Mouse (Mus musculus) limb, embryonic 12.5 days (tissue): Measurements from ENCODE around the gene Nepro. TPM values are rescaled to one million over a fixed set of nuclear protein-coding genes. Genes with fewer than 3 reads are reported as not detected.

Source experiments
- ATAC-seq: fragments of 200-750 bp; cut with Nextera tagmentation; 2 replicates; pipeline ENCODE4 v1.8.0; 2017; ENCODE audit warnings: low read depth, moderate TSS enrichment; ENCODE audit not compliant: insufficient number of reproducible peaks, insufficient read depth, low FRiP score, low TSS enrichment
- H3K27ac ChIP-seq: fragments of 300-500 bp; sonication (generic); 2 replicates; pipeline ENCODE4 v1.5.1; 2016; ENCODE audit warnings: mild to moderate bottlenecking, moderate library complexity
- H3K27me3 ChIP-seq: fragments of 300-500 bp; sonication (generic); 2 replicates; pipeline ENCODE4 v1.6.1; 2016; ENCODE audit warnings: mild to moderate bottlenecking, moderate library complexity
- H3K36me3 ChIP-seq: fragments of 300-500 bp; sonication (generic); 2 replicates; pipeline ENCODE4 v1.6.1; 2016; ENCODE audit warnings: mild to moderate bottlenecking, moderate library complexity
- H3K4me1 ChIP-seq: fragments of 300-500 bp; sonication (generic); replicated peaks from 2 replicates; pipeline ENCODE4 v1.6.1; 2016
- H3K4me2 ChIP-seq: fragments of 300-500 bp; sonication (generic); 2 replicates; pipeline ENCODE4 v1.6.1; 2016; ENCODE audit warnings: mild to moderate bottlenecking, moderate library complexity
- H3K4me3 ChIP-seq: fragments of 300-500 bp; sonication (generic); replicated peaks from 2 replicates; pipeline ENCODE4 v1.5.1; 2016; ENCODE audit warnings: mild to moderate bottlenecking
- H3K9ac ChIP-seq: fragments of 300-500 bp; sonication (generic); replicated peaks from 2 replicates; pipeline ENCODE4 v1.6.1; 2016; ENCODE audit warnings: mild to moderate bottlenecking, moderate library complexity
- H3K9me3 ChIP-seq: fragments of 300-500 bp; sonication (generic); 2 replicates; pipeline ENCODE4 v1.6.1; 2016; ENCODE audit warnings: mild to moderate bottlenecking, moderate library complexity
- WGBS: fragments of 180-500 bp; shearing (Covaris S2); methylation state at CpG from one replicate; pipeline ENCODE4 v1.1.7; 2016; 5-methylcytosine and 5-hydroxymethylcytosine counted together
- polyA plus RNA-seq: library from polyadenylated mRNA; unstranded; fragments of >200 nt; fragmentation: Nextera tagmentation; extraction: Ambion mirVana; gene quantifications from 2 replicates; pipeline ENCODE4 v1.2.1, GENCODE M21; 2016

Gene Nepro
- polyA plus RNA-seq, 1 experiment from 2014 or later = 12.8 TPM

DNA sequence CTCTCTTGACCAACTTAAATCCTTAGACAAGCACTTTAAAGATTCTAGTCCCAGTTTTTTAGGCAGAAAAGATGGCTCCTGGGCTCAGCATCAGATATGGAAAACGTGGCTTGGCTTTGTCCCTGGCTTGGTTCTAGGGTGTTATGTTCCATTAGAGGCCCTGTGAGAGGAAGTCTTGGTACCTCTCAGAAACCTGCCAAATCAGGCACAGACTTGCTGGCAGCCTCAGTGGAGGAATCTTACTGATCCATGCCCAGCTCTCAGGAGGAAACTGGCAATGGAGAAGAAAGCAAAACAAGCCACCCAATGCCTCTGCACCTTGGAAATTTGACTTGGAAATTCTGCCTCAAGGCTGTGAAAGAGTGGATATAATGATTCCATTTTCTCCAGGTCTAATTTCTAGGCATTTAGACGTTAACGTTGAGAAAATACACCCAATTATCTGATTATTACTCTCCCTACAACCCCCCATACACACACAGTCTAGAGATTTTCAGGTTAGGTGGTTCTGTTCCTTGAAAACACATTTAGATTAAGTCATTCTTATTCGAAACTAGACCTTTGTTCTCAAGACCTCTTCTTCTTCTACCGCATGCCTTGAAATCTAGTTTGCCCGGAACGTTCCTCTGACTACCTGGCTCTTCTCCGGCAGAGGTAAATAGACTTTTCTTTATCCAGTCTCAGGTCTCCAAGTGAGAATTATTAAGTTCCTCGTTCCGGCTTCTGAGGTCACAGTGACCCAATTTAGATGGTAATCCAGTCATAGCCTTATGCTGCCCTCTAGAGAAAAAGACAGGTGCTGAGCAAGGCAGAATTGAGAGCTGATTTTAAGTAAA lies 7.6 kb upstream of the Nepro start:
- ATAC-seq = no peak; the same call in 1 of the 2 replicates
- Histone ChIP-seq H3K4me3 (no peak overlapping the region), H3K9ac (no peak overlapping the region), H3K36me3 (peaks cover 8% of the 10 kb centered on the region), H3K9me3 (no peaks in the 10 kb centered on the region), H3K27me3 (no peaks in the 10 kb centered on the region), H3K27ac (peak overlapping the region; percentile 66), H3K4me1 (peaks cover 6% of the 10 kb centered on the region), H3K4me2 (no peak overlapping the region)
- 41% methylated on average over 10 of the region's 10 CpGs for WGBS

DNA sequence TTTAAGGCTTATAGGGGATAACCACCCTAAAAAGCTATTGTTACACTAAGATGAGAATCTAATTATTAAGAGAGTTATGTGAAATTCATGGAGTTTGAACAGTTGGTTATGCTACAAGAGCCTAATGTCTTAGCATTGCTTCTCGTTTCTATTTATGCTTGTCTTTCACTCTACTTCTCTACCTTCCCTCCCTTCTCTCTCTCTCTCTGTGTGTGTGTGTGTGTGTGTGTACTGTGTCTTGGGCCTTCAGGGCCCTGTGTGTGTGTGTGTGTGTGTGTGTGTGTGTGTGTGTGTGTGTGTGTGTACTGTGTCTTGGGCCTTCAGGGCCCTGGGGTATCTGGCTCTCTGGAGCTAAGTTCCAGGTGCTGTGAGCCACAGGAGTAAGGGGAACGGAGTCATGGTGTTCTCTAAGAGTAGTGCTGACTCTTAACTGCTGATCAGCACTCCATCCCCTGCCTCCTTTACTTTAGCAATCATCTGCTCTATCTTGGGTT lies 6.9 kb upstream of the Nepro start:
- no peaks in the 10 kb centered on the region for H3K9me3 ChIP-seq
- H3K9ac ChIP-seq = no peak overlapping the region
- peaks cover 6% of the 10 kb centered on the region for H3K4me1 ChIP-seq
- 73% methylated on average over 2 of the region's 2 CpGs for whole genome bisulfite sequencing
- H3K27me3 ChIP-seq = no peaks in the 10 kb centered on the region
- H3K36me3 ChIP-seq = peaks cover 8% of the 10 kb centered on the region
- no peak overlapping the region for H3K4me2 ChIP-seq
- ATAC-seq = no peak; the same call in 1 of the 2 replicates
- H3K27ac ChIP-seq = no peak overlapping the region
- H3K4me3 ChIP-seq = no peak overlapping the region

DNA sequence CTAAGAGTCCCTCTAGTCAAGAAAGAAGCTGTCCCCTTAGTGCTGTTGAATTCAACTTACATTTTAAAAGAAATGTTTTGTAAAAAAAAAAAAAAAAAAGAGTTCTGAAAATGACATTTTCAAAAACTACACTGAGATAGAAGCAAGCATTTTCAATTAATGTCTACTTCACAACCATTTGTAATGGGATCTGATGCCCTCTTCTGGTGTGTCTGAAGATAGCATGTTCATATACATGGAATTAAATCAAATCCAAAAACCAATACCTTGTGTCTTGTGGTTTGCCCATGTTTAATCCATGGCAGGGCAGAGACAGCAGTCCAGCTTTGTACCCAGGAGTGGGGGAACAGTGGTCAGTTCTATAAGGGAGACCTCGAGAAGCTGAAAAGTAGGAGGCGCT lies 6.3 kb upstream of the Nepro start:
- Histone ChIP-seq H3K27ac (no peak overlapping the region), H3K9ac (no peak overlapping the region), H3K4me2 (no peak overlapping the region), H3K36me3 (peaks cover 8% of the 10 kb centered on the region), H3K4me3 (no peak overlapping the region), H3K27me3 (no peaks in the 10 kb centered on the region), H3K9me3 (no peaks in the 10 kb centered on the region), H3K4me1 (peaks cover 9% of the 10 kb centered on the region)
- ATAC-seq = no peak
- 79% methylated on average over 2 of the region's 2 CpGs for WGBS

- peaks cover 15% of the 10 kb centered on the region for H3K4me1 ChIP-seq
- no peaks in the 10 kb centered on the region for H3K9me3 ChIP-seq
- no peak overlapping the region for H3K9ac ChIP-seq
- H3K4me2 ChIP-seq = no peak overlapping the region
- 80% methylated on average over 7 of the region's 7 CpGs for WGBS
- H3K27ac ChIP-seq = no peak overlapping the region
- H3K36me3 ChIP-seq = peaks cover 8% of the 10 kb centered on the region
- ATAC-seq = no peak
- H3K4me3 ChIP-seq = no peak overlapping the region
- H3K27me3 ChIP-seq = no peaks in the 10 kb centered on the region
These were observed 4.8 kb upstream of the Nepro start for GRCm38 (mm10) chr16:44719349-44719748.

DNA sequence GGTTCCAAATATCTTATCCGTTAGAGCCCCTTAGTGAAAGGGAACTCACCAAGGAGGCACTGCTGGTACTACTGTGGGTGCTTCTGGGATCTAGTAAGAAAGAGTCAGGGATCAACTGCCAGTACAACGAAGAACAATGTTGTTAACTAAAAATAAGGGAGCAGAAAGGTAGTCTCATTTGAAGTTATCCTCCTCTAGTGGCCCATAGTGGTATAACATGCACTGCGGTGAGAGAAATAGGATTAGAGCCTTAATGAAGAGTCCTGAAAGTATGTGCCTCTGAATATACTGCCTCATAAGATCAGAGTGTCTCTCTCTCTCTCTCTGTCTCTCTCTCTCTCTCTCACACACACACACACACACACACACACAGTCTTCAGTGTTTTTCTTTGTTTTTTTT lies 3.6 kb upstream of the Nepro start:
- peaks cover 19% of the 10 kb centered on the region for H3K4me1 ChIP-seq
- peaks cover 8% of the 10 kb centered on the region for H3K36me3 ChIP-seq
- WGBS = 72% methylated on average over 3 of the region's 3 CpGs
- no peak overlapping the region for H3K4me3 ChIP-seq
- no peak overlapping the region for H3K27ac ChIP-seq
- H3K27me3 ChIP-seq = no peaks in the 10 kb centered on the region
- no peak overlapping the region for H3K9ac ChIP-seq
- no peak overlapping the region for H3K4me2 ChIP-seq
- H3K9me3 ChIP-seq = no peaks in the 10 kb centered on the region
- ATAC-seq = no peak

DNA sequence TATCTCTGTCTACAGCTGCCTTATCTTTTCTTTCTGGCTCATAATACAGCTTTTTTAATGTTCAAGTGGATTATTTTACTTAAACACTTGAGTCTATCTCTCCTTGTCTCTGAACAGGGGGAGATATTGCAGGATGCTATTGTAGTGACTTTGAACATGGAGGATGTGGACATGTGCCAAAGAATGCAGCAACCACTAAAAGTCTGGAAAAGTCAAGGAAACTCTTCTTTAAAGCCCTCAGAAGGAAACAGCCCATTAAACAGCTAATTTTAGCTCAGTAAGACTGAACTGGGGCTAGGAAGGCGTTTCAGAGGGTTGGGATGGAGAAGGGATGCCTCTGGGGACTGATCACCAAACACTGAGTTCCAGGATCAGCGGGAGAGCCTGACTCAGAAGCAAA lies 1.4 kb upstream of the Nepro start:
- no peak overlapping the region for H3K27ac ChIP-seq
- ATAC-seq = no peak

GRCm38 (mm10) chr16:44724847-44725246 lies 746 bp downstream of the Nepro start:
- peaks cover 15% of the 10 kb centered on the region for H3K4me1 ChIP-seq
- H3K4me2 ChIP-seq = peak overlapping the region; percentile 68
- ATAC-seq = no peak; the same call in 1 of the 2 replicates
- peak overlapping the region; percentile 83 for H3K4me3 ChIP-seq
- peak overlapping the region; percentile 87 for H3K27ac ChIP-seq
- peak overlapping the region; percentile 87 for H3K9ac ChIP-seq
- H3K9me3 ChIP-seq = no peaks in the 10 kb centered on the region
- H3K36me3 ChIP-seq = peaks cover 29% of the 10 kb centered on the region
- H3K27me3 ChIP-seq = no peaks in the 10 kb centered on the region
- under 1% methylated on average over 14 of the region's 14 CpGs for WGBS

More for the DNA sequence above, 1.4 kb upstream of the Nepro start:
- Histone ChIP-seq H3K9me3 (no peaks in the 10 kb centered on the region), H3K36me3 (peaks cover 13% of the 10 kb centered on the region), H3K4me1 (peaks cover 15% of the 10 kb centered on the region), H3K4me2 (no peak overlapping the region), H3K27me3 (no peaks in the 10 kb centered on the region), H3K9ac (no peak overlapping the region), H3K4me3 (no peak overlapping the region)
- 74% methylated on average over 2 of the region's 2 CpGs for WGBS

DNA sequence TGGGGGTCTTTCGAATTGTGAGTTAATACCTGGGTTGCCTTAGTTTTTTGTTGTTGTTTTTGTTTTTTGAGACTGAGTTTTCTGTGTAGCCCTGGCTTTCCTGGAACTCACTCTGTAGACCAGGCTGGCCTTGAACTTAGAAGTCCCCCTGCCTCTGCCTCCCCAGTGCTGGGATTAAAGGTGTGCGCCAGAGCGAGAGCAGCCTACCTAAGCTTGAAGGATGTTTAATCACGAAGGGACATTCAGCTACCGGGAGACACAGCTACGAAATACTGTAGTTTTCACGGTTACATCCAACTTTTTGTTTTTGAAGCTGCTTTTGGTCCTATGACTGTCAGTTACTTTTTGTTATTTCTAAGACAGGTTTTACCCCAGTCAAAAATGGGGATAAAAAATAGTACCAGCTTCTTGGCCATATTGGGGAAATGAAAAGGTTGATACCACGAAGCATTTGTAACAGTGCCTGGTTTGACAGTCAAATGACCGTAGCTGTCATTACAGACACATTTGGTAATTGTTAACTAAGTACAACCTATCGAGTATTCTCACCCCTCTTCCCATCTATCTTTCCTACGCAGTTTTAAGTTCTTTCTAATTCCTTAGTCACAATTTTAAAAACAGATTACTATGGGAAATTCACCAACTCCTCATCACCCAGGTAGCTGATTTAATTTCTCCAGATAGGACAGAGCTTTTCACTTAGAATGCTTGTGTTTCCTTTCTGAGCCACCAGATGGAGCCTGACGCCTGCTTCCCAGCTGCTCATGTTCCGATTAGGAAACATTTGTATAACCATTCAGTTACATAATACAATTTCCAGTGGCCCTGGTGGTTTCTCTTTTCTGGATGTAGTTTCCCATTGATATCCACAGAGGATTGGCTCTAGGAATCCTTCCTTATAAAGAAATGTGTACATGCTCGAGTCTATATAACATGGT lies 1.5 kb downstream of the Nepro start:
- H3K27ac ChIP-seq = no peak overlapping the region
- peak overlapping the region; percentile 68 for H3K4me2 ChIP-seq
- H3K36me3 ChIP-seq = peaks cover 31% of the 10 kb centered on the region
- peaks cover 15% of the 10 kb centered on the region for H3K4me1 ChIP-seq
- no peak for ATAC-seq
- 48% methylated on average over 14 of the region's 14 CpGs for WGBS
- H3K4me3 ChIP-seq = peak overlapping the region; percentile 83
- H3K9me3 ChIP-seq = no peaks in the 10 kb centered on the region
- H3K27me3 ChIP-seq = no peaks in the 10 kb centered on the region
- H3K9ac ChIP-seq = peak overlapping the region; percentile 87; the same call in 1 of the 2 replicates

DNA sequence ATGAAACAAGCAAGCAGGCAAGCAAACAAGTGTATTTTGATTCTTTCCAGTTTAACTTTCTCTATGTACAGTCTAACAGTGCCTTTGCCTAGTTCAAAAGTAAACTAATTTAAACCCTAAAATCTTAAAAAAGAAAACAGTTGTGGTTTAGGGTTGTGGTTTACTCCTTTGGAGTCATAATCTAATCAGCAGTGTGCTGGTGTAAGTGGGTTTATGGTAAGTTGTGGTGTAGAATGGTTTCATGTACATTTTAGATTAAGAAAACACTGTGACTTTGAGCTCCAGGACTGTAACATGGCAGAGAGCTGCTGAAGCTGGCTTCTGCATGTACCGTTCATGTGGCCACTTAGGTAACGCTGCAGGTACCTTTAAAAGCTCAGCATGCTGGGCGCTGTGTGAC lies 3.4 kb downstream of the Nepro start:
- Histone ChIP-seq H3K4me2 (no peak overlapping the region), H3K4me3 (no peak overlapping the region), H3K9me3 (no peaks in the 10 kb centered on the region), H3K27me3 (no peaks in the 10 kb centered on the region), H3K36me3 (peaks cover 50% of the 10 kb centered on the region), H3K27ac (no peak overlapping the region), H3K9ac (no peak overlapping the region), H3K4me1 (peaks cover 15% of the 10 kb centered on the region)
- 96% methylated on average over 3 of the region's 3 CpGs for WGBS
- no peak for ATAC-seq

- no peak overlapping the region for H3K27ac ChIP-seq
- no peak for ATAC-seq
- H3K4me2 ChIP-seq = no peak overlapping the region
- H3K9me3 ChIP-seq = no peaks in the 10 kb centered on the region
- no peaks in the 10 kb centered on the region for H3K27me3 ChIP-seq
- H3K4me3 ChIP-seq = no peak overlapping the region
- H3K4me1 ChIP-seq = no peaks in the 10 kb centered on the region
- H3K9ac ChIP-seq = no peak overlapping the region
- WGBS = 91% methylated on average over 3 of the region's 3 CpGs
- peaks cover 97% of the 10 kb centered on the region for H3K36me3 ChIP-seq
These were observed 10.0 kb downstream of the Nepro start for GRCm38 (mm10) chr16:44734059-44734458.

GRCm38 (mm10) chr16:44735676-44736075 lies 11.6 kb downstream of the Nepro start:
- H3K27ac ChIP-seq = no peak overlapping the region
- H3K4me3 ChIP-seq = no peak overlapping the region
- ATAC-seq = no peak
- peaks cover 90% of the 10 kb centered on the region for H3K36me3 ChIP-seq
- 89% methylated on average over 5 of the region's 5 CpGs for WGBS
- no peaks in the 10 kb centered on the region for H3K9me3 ChIP-seq
- no peak overlapping the region for H3K9ac ChIP-seq
- H3K4me2 ChIP-seq = no peak overlapping the region
- H3K27me3 ChIP-seq = no peaks in the 10 kb centered on the region
- no peaks in the 10 kb centered on the region for H3K4me1 ChIP-seq
